Mouse (Mus musculus) liver (tissue): ENCODE data around the gene Tk1.
"Not testable (repeated sequence)": the region's sequence is repeated elsewhere in the genome, so short reads cannot be mapped to it uniquely, and the experiment has no call there.

ENCODE experiments used
- DNase-seq: peaks from one replicate; pipeline ENCODE4 v3.0.0-alpha.2; 2020; ENCODE audit warnings: mixed read lengths

The Tk1 gene

DNA sequence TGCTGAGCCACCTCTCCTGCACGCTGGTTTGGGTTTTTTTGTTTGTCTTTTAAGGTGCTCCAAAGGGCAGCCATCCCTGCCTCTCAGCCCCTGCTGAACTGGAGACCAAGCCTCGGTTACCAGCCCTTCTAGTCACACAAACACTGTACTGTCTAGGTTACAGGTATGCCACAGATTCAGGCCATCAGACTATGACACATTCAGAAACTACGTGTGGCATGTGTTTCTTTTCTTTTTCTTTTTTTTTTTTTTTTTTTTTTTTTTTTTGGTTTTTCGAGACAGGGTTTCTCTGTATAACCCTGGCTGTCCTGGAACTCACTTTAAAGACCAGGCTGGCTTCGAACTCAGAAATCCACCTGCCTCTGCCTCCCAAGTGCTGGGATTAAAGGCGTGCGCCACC is 37.4 kb downstream of the Tk1 start:
- DNase-seq: not testable (repeated sequence)

DNA sequence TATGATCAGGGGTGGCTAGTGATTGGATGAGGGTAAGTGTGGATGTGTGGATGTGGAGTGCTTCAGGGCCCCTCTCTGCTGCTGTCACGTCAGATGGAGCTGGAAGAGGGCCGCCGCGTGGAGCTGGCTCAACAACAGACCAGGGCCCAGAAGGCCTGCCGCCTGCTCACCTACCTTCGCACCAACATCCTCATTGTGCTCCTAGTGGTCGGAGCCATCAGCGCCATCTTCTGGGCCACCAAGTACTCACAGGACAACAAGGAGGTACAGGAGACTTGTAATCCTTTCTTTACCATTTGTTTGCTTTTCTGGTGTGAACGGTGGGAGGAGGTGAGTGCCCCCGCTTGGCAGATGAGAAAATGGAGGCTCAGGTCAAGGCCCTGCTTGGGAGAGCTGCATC is 39.6 kb downstream of the Tk1 start:
- peak; percentile 79 for DNase-seq

DNA sequence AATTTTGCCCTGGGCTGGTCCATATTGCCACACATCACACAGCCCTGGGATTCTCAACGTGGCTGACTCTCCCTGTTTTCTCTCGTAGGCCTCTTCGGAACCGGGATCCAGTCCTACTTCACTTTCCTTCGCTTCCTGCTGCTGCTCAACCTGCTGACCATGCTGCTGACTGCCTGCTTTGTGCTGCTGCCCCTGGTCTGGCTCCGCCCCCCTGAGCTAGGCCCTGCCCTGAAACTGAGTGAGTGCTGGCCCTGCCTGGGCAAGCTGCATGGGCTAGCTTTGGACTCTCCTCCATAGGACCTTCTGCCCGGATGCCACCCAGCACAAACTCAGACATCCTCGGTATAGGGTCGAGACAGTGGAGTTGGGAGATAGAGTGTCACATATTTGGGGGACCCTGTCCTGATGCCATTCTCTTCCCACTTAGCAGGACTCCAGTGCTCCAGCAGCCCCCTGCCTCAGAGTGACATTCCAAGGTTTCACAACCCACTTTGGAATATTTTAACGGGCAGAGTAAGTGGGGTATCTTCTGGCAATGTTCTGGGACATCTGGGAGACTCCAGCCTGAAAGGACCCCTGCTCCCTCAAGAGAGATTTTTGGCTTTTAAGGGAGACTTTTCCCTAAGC is 42.1 kb downstream of the Tk1 start:
- peak; percentile 91 for DNase-seq

DNA sequence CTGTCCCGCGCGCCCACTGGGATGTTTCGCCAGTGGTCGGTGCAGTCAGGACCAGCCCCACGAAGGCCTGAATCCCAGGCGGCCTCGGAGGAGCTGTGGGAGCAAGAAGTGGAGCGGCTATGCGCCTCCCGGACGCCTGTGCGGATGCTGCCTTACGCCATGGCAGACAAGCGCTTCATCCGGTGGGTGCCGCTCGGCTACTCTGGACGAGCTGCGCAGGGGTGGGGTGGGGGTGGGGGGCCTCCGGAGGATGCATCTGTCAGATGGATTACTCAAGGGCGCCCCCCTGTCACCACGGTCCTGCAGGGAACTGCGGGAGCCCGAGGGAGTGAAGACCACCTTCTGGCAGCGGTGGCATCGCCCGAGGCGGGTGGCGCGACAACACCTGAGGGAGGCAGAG is 42.8 kb downstream of the Tk1 start:
- DNase-seq: peak; percentile 90

DNA sequence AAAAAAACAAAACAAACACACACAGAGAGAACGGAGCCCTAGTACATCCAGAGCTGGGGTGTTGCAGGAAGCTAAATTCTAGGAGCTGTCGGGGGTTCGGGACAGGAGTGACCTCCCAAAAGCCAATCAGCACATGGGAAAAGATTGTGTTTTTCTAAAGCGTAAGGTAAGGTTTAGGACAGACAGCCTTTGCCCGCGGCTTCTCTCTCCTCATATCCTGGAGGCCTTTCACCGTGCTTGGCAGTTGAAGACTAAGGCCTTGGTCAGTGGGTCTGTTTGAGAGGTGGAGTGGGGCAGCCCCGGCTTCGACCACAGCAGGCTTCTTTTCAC is 43.2 kb downstream of the Tk1 start:
- no peak for DNase-seq

DNA sequence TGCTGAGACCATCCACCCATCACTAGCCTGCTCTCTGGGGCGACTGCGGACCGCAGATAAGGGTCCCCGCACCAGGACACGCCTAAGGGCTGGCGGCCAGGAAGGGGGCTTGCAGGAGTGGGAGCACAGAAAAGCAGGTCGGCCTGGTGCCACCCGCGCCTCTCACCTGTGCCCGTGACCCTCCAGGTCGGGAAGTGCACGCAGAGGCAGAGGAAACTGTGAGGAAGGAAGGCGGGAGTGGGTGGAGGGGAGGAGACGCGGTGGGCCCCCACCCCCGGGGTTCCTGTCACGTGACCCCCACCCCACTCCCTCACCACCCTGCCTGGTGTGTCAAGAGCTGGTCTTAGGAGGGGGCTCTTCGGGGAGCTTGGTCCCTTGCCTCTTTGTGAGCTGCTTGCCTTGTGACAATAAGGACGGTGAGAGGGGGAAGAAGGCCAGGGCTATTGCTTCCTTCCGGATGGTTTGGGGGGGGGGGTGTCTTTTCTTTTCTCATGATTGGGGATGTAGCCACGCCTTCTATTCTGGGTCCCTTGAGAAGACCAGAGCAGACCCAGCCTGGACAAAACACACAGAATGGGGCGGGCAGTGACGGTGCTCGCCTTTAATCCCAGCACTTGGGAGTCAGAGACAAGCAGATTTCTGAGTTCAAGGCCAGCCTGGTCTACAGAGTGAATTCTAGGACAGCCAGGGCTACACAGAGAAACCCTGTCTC is 43.7 kb downstream of the Tk1 start, which contains the start of the genes Tmc8 and Tmc6:
Tmc8 (plus strand) TSS at position 84 of the 712 bp plus-strand sequence.
Tmc6 (minus strand) TSS at position 206 of the 712 bp plus-strand sequence.
- peak; percentile 88 for DNase-seq

DNA sequence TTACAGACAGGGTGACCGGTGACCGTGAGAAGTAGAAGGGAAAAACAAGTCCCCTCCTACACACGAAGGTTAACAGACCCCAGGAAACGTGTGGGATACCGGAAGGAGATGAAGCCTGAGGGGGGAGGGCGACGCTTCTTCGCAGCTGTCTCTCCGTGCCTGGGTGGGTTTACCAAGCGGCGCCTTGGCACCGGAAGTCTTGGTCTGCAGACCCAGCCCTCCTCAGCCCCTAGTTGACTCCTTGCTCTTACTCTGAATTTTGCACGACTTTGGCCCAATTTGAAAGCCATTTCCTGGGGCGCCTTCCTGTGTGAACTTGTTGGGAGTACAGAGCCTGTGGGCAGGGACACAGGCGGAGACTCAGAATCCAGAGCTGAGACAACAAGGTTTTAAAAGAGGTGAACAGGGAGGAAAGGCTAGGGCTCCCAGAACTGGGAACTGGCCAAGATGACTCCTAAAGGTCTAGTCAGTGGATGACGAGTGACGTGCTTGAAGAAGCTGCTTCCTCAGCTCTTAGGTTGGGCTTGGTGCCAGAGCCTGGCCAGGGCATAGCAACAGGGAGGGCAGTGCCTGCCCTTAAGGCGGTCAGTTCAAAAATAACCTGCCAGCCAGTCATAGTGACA is 44.6 kb downstream of the Tk1 start:
- DNase-seq: peak; percentile 66

DNA sequence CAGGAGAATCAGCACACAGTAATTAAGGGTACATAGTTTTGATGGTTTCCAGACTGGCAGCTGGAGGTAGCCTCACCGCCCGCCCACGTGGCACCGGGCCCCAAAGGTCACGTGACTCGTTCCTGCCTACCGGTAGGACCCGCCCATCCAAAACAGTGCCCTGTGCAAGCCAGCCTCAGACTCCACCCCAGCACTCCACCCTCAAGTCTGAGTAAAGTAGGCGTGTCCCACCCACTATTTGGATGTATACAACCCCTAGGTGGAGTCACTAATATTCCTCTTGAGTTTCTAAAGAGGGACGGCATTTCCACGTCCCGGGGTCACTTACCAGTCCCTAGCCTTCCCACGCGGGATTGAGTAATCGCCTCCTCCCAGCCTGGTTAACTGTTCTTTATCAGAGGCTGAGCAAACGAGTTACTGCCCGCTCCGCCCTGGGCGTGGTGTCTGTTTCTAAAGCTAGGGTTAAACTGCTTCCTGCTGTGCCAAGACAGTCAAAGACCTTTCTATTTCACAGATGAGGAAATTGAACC is 45.2 kb downstream of the Tk1 start:
- peak; percentile 95 for DNase-seq

DNA sequence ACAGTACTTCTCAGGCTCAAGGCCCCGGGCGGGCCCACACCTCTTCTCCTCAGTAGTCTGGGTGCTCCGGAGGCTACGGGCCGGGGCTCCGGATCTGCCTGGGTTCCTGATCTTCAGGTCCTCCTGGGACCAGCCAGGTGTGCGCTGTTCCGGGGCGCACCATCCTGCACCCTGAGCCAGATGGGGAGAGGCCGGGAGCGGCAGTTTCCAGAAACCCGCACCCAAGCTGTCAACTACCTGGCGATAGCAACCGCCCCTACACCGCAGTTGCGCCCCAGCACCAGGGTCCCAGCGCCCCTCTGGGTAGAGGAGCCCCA is 45.7 kb downstream of the Tk1 start:
- DNase-seq: no peak

DNA sequence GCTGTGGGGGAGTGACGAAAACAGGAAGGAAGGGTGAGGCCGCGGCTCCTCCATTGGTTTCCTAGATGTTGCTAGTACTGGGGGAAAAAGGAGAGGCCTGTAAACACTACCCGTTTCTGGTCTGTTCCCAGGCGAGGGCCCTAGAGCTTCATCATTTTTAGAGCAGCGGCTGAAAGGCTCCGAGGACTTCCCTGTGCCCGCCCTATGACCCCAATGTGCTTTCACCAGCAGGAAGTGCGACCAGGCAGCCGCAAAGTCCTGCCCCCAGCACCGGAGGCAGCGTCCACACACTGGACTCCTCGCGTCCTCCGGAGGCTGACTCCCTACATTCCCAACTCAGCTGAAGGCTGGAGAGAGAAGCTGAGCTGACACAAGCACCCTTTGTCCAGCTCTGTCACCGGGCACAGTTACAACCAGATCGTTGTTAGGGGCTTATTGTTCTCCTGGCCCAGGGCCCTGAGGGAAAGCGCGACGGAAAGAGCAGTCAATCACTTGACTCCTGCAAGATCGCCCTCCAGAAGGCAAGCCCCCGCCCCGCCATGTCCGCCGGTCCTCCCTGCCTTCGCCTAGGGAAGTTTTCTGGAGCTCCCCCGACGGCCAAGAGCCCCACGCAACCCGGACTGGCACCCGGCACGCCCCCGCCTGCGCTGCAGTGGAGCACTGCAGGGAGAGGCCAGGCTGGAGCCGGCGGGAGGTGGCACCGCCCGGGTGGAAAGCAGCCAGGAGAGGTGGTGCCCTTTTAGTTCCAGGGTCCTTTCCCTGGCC is 46.3 kb downstream of the Tk1 start:
- peak; percentile 80 for DNase-seq

DNA sequence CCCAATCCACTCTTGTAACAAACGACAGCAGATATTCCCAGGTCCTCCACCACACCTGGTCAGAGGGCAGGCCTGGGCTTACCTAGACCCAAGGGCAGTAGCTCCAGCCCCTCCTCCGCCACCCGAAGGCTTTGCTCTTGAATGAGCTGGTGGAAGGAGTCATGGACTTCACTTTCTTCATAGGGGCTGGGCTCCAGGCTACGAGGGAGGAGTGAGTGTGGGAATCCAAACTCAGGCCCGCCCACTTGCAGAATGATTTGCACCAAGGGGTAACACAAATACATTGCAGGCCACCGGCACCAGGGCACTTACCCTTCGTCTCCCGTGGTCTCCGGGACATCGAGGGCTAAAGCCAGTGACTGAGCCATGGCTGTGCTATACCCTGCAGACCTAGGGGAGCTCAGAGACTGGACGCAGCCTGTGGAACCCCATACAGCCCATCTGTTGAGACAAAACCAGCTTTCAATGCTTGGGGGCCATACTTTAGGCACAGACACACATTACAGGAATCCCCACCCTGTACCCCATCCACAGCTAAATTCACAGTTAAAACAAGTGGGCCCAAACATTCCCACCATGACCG is 47.0 kb downstream of the Tk1 start:
- DNase-seq: peak; percentile 78

DNA sequence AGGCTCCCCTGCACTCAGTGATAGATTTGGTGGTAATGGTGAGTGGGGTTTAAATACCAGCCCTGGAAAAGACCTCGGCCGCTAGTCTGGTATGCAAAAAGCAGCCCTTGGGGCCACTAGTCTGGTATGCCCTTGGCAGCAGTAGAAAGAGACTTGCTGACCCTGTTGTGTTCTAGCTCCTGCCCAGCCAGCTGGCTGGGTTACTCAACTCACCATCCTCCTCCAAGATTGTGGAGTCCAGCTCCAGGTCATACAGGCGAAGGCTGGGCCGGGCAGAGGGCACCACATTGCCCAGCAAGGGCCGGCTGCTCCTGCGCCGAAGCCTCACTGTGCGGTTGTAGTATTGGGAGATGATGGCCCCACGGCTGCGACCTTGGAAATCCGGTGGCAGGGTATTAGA is 47.9 kb downstream of the Tk1 start:
- DNase-seq: no peak

DNA sequence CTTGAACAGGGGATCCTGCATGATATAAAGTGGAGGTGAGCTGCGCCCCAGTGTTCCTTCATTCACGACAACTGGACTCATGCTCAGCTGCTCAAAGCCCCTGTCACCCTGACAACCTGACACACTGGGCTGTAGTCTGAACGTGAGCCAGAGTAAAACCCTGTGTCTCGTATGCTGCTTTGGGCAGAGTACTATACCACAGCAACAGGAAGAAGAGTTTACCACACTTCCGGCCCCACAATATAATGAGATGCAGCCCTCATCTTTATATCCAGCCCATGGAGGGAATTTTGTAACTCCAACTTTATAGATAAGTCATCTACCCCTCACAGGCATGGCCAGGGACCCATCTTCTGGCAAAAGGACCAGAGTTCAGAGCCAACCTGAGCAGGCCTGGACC is 48.8 kb downstream of the Tk1 start:
- DNase-seq: no peak

DNA sequence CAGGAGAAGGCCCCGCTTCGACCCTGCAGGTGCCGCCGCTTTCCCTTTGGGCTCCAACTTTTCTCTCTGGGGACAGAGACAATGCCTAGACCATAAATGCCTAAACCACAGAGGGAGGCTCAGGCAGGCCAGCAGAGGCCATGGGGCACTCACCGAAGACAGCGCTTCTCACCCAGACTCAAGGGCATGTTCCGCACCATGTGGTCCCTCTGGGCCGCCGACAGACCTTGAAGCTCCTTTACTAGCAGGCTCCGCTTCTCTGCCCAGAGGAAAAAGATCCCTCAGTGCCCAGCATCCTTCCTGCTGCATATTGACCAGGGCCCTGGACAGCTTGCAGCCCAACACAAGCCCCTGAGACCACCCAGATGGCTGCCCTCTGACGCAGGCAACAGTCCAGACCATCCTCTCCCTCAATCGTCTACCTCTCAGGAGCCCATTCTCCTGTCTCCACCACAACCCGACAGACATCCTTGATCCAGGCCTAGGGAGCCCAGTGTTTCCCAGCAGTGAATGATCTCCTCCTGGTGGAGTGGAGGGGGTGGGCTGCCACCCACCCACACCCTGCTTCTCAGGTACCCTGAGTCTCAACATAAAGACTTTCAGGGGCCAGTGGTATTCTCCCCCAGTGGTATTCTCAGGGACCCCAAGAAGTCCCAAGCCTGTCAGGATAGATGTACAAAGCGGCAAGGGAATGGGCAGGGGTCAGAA is 49.7 kb downstream of the Tk1 start:
- no peak for DNase-seq

DNA sequence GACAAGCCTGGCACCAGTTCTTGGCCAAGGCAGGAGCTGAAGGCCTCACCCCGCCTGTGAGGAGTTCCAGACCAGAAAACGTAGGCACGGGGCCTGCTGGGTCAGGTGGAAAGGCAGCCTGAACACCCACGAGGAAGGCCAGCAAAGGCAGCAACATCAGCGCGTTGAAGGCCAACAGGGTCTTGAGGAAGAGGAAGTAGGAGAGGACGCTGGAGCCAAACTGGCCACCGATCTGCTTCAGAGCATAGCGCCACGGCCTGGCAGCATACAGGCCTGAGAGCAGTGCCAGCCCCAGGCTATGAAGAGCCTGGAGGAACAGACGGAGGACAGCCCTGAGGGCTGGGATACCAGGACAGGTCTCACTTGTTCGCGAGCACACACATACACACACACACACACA is 50.4 kb downstream of the Tk1 start:
- no peak for DNase-seq

DNA sequence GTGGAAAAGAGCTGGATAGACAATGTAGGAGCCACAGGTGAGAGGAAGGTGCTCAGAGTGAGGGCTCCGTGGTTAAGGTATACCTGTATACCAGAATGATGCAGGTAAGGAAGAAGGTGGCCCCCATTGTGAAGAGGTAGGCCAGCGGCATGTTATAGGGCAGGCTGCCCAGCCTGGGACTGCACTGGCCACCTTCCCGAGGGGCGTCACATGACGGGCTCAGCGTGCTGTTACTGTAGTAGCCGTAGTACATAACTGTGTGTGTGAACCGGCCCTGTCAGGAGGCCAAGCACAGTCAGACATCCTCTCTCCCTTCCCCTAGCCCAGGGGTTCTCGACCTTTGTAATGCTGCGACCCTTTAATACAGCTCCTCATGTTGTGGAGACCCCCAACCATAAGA is 51.0 kb downstream of the Tk1 start:
- no peak for DNase-seq

DNA sequence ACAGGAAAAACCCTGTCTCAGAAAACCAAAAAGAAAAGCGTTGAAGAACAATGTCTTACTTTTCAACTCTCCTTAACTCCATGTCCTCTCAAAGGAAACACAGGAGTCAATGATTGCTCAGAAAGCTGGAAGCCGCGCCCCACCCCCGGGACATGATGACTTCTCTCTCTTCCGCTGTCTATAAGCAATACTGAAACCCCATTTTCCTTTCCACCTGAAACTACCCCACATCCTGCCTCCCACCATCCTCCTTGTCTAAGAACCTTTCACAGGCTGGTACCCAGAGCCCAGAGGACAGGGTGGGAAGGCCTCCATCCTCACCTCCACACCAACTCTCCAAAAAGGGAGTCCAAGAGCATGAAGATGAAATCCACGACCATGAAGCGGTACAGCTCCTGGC is 53.5 kb downstream of the Tk1 start:
- DNase-seq: no peak

DNA sequence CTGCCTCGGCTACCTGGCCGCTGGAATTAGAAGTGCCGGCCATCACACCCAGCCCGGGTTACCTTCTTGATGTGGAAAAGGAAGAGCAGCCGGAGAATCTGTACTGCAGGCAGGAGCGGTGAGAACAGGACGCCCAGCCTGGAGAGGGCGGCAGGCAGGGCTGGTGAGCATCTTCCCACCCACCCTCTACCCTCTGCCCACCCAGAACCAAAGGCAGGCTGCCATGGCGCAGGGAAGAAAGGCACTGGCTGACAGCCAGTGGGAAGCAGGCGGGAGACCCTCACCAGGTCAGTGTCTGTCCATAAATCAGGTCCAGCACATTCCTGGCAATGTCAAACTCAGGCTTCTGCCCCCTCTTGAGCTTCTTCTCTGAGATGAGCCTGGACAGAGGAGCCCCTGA is 55.5 kb downstream of the Tk1 start:
- DNase-seq: no peak

DNA sequence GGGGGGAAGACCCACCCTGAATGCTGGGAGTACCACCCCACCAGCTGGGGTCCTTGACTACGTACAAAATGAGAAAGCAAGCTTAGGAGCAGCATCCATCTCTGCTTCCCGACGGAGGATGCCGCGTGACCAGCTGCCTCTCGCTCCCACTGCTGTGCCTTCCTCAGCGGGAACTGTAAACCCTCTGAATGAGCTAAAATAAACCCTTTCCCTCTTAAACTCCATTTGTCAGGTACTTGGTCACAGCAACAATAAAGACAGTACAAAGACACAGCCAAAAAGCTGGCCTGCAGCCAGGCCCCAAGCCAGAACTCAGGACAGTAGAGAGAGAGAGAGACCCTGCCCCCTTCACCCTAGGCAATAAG is 56.2 kb downstream of the Tk1 start:
- no peak for DNase-seq

DNA sequence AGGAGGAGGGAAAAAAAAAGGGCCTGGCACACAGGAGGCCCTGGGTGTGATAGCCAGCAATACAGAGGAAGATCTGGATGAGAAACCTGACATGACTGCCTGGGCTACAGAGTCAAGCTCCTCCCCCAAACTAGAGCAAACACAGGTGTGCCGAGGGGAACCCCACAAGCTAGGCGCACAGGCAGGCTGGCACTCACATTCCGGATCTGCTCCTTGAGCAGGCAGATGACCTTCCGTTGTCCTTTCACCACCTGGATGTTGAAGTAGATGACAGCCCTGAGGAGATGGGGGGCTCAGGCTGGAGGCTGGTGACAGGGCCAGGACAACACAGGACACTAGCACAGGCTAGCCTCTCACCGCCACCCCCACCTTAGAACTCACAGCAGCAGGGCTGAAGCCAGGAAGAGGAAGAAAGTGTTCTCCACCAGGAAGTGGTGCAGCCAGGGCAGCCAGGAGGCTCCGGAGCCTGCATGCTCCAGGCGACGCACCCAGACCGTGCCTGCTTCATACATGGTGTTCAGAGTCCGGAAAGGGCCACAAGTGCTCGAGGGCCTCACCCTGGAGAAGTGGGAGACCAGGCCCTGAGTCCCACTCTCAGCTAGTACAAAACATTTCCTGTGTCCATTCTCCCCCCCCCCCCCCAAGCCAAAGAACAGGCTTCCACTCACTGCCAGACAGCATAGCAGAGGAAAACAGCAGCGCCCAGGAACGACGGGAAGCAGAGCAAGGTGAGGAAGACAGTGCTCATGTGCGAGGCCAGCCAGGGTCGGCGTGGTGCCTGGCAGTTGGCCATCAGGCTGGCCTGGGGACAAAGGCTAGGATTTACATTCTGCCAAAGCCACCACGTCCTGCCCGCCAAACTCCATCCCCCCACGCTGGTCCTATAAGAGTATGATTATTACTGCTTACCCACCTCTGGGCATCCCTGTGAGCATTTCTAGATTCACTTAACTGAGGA is 56.9 kb downstream of the Tk1 start:
- no peak for DNase-seq

DNA sequence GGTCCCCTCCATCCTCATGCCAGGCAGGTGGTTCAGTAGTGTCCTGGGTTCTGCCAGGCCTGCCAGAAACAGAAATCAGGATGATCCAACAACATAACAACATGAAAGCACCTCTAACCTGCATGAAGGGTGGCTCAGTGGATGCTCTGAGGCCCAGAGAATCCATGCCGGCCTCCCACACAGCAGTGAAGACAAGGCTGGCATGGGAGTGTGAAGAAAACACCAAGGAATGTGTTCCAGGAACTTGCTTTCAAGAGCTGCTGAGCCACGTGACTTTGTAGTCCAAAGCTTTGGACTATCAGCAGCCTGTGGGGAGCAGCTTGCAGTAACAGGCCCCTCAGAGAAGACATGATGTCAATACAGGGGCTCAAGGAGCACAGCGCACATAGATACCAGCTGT is 59.6 kb downstream of the Tk1 start:
- no peak for DNase-seq
